Mouse (Mus musculus) liver, embryonic 14.5 days (tissue): ENCODE data around the gene Tox3.

Experiments used
- CTCF ChIP-seq: IDR thresholded peaks from 2 replicates; pipeline ENCODE4 v1.5.1; 2016; ENCODE audit warnings: antibody characterized with exemption, low read depth, control low read depth
- EP300 ChIP-seq: IDR thresholded peaks from 2 replicates; pipeline ENCODE4 v1.6.1; 2016; ENCODE audit warnings: antibody characterized with exemption, low read depth

DNA sequence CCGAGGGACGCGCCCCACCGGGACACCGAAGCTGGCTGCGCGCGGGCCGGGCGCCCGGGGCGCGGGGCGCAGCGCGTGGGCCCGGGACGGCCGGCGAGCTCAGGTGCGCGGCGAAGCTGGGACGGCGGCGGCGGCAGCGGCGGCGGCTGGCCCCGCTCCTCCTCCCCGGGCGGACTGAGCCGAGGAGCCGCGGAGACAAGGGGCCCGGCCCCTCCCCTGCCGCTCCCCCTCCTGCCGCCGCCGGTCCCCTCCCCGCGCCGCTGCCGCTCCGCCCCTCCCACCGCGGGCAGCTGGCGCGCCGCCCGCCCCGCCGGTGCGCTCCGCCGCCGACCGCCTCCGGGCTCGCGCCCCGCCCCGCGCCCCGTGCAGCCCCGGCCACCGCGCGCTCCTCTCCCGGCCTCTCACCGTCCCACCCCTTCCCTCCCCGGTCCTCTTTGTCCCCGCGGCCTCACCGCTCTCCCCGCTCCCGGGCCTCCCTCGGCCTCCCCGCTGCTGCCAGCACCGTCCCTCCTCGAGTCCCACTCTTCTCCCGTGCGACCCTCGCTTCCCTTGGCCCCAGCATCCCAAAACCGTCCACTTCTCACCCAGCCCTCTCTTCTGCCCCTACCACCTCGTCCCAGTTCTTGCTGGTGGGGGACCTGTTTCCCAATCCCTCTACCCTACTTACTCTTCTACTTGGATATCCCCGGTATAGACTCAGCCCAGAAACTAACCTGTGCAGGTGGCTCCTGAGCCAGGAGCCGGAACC is at the start of gene Tox3:
- TF ChIP-seq CTCF: no peak
- no peak for TF ChIP-seq EP300
